Mouse (Mus musculus): ENCODE data around the gene Fbxl3.

The Fbxl3 gene

GRCm38 (mm10) chr14:103046677-103047076 lies 52.7 kb downstream of the Fbxl3 start, which contains the start of gene Acod1:
Gene Acod1 (plus strand): TSS chr14:103046977.
- DNase-seq (ENCODE audit: low spot score) = no peak

DNA sequence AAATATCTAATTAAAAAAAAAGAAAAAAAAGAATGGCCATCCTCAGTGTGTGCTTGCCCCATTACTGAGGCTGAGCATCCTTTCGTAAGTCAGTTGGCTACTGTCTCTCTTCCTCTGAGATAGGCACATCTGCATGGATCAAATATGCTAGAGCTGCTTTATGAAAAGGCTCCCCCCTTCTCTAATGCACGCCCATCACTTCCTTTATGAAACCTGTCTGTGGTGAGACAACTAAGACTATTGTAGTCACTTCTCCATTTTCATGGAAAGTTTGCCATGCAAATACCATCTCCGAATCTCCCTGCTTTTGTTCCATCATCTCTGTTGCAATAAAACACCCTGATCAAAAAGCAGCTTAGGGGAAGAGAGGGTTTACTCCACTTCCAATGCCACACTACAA lies 62.4 kb downstream of the Fbxl3 start:
- DNase-seq (ENCODE audit: low spot score) = peak; percentile 38

- no peak for DNase-seq (ENCODE audit: low spot score)
Observed at GRCm38 (mm10) chr14:103034076-103034475, 65.3 kb downstream of the Fbxl3 start.

DNA sequence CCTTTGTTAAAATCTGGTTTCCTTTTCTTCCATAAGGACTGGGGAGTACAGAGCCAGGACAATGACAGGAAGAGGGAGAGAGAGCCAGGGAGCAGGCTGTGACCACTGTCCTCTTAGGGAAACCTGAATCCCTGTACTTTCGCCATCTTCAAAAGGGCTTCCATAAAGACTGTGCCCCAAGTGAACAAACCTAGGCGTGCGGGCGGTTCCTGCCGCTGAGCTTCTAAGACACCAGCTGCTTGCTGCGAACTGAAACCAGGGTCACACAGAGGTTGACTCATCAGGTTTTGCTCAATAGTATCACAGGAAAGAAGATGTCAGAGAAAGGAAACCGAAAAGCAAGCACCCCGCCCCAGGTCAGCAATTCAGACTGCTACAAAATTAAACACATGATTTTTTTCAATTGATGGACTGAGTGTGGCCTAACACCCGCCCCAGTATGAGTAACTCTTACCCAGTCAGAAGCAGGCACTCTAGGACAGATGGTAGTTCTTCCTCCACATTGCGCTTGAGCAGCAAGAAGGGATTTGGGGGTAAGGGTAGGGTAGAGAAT lies 66.0 kb downstream of the Fbxl3 start:
- peak; percentile 49 for DNase-seq (ENCODE audit: low spot score)
